ENCODE assay signal across 14 mouse cellular contexts in genomic region chr2:178154129-178154528, GRCm38 (mm10). TPM values are rescaled to one million over a fixed set of nuclear protein-coding genes. Genes with fewer than 3 reads are reported as not detected.
DNase-seq lines count a peak whose midpoint lies in the region; ATAC-seq and TF ChIP-seq lines count a peak whose summit lies in the region.
"Had no signal": no experiment of that assay in that cellular context is flagged by ENCODE, and none has a peak within 500 bp of the region (broad histone marks: within the 10 kb centered on the region; RNA-seq: fewer than 3 reads in every experiment).

No protein-coding gene starts in this region.

- H3K4me1 ChIP-seq in cortical plate, adult 2 months (ENCODE audit: control insufficient read depth, insufficient read depth, low read length): peaks cover 31% of the 10 kb centered on the region
- H3K4me1 ChIP-seq in hindbrain, embryonic 12.5 days: peaks cover 12% of the 10 kb centered on the region; the same call in 1 of the 2 replicates
- H3K4me1 ChIP-seq in midbrain, postnatal 0 days (ENCODE audit: insufficient read depth, low read length): peaks cover 9% of the 10 kb centered on the region; the same call in 1 of the 2 replicates
- H3K4me1 ChIP-seq: intestine, embryonic 15.5 days; lung, embryonic 15.5 days had no signal

- 0 out of 2 replicates have a peak, but pooled peaks have one; percentile 23 for ATAC-seq in hindbrain, embryonic 12.5 days (ENCODE audit: low FRiP score)
- no peak for ATAC-seq in midbrain, postnatal 0 days (ENCODE audit: low FRiP score)

- H3K27me3 ChIP-seq in hindbrain, embryonic 12.5 days: no peaks in the 10 kb centered on the region
- no peaks in the 10 kb centered on the region for H3K27me3 ChIP-seq in midbrain, postnatal 0 days (ENCODE audit: insufficient read depth, low read length)
- H3K27me3 ChIP-seq: intestine, embryonic 15.5 days; lung, embryonic 15.5 days had no signal

- no peaks in the 10 kb centered on the region for H3K36me3 ChIP-seq in hindbrain, embryonic 12.5 days
- 0 out of 2 replicates have a peak, but pooled peaks cover 6% of the 10 kb centered on the region for H3K36me3 ChIP-seq in midbrain, postnatal 0 days (ENCODE audit: insufficient read depth, low read length)
- H3K36me3 ChIP-seq: intestine, embryonic 15.5 days; lung, embryonic 15.5 days had no signal

- WGBS in hindbrain, embryonic 12.5 days: 48% methylated on average over 5 of the region's 5 CpGs
- 35% methylated on average over 5 of the region's 5 CpGs for WGBS in midbrain, postnatal 0 days

- H3K9me3 ChIP-seq in hindbrain, embryonic 12.5 days (replicated peaks): no peaks in the 10 kb centered on the region
- H3K9me3 ChIP-seq in midbrain, postnatal 0 days (ENCODE audit: low read length): no peaks in the 10 kb centered on the region
- H3K9me3 ChIP-seq: intestine, embryonic 15.5 days; lung, embryonic 15.5 days had no signal

- no peak for TF ChIP-seq CTCF in cortical plate, adult 2 months (IDR thresholded peaks at IDR 0.05; ENCODE audit: extremely low read depth, insufficient read depth, low read length)
- TF ChIP-seq CTCF in midbrain, postnatal 0 days (IDR thresholded peaks at IDR 0.05): peak; percentile 21

- no peak overlapping the region for H3K4me2 ChIP-seq in hindbrain, embryonic 12.5 days (replicated peaks)
- no peak overlapping the region for H3K4me2 ChIP-seq in midbrain, postnatal 0 days (ENCODE audit: low read depth, low read length, poor library complexity, severe bottlenecking)
- H3K4me2 ChIP-seq: intestine, embryonic 15.5 days; liver, embryonic 11.5 days; lung, embryonic 15.5 days had no signal

- H3K27ac ChIP-seq in cortical plate, adult 2 months (ENCODE audit: insufficient read depth, low read length): 0 out of 2 replicates have a peak overlapping the region, but pooled peaks have one; percentile 46
- H3K27ac ChIP-seq in hindbrain, embryonic 12.5 days: peak overlapping the region; percentile 75
- H3K27ac ChIP-seq in midbrain, postnatal 0 days (ENCODE audit: low read depth, low read length): peak overlapping the region; percentile 75
- H3K27ac ChIP-seq: intestine, embryonic 15.5 days; lung, embryonic 15.5 days had no signal

- DNase-seq in layer of hippocampus, adult 11-12 months (ENCODE audit: low spot score): peak; percentile 37
- DNase-seq in layer of hippocampus, adult 8-10 months (ENCODE audit: low spot score in 2 of 2): no peak
- no peak for DNase-seq in midbrain, postnatal 0 days (ENCODE audit: low spot score)
- DNase-seq in thymus, postnatal 4 days: no peak
- no peak for DNase-seq in thymus, postnatal 14 days
- DNase-seq: heart, adult 11 months; kidney, postnatal 36 days had no signal

- no peak overlapping the region for H3K9ac ChIP-seq in hindbrain, embryonic 12.5 days
- no peak overlapping the region for H3K9ac ChIP-seq in midbrain, postnatal 0 days (replicated peaks; ENCODE audit: low read length, poor library complexity, severe bottlenecking)
- H3K9ac ChIP-seq: intestine, embryonic 15.5 days; lung, embryonic 15.5 days had no signal

- no peak overlapping the region for H3K4me3 ChIP-seq in cortical plate, adult 2 months (ENCODE audit: insufficient read depth, low read length)
- H3K4me3 ChIP-seq in hindbrain, embryonic 12.5 days: no peak overlapping the region
- H3K4me3 ChIP-seq in midbrain, postnatal 0 days (ENCODE audit: low read depth, low read length): no peak overlapping the region
- H3K4me3 ChIP-seq: intestine, embryonic 15.5 days; lung, embryonic 15.5 days had no signal

- no peak for TF ChIP-seq POLR2A in cortical plate, adult 2 months (IDR thresholded peaks at IDR 0.05; ENCODE audit: extremely low read depth, insufficient read depth, low read length)

RNA-seq across cellular contexts. Expression of gene Phactr3, which starts 35.4 kb away (rescaled TPM):
- total RNA-seq in layer of hippocampus, adult 8-10 months (2022): 100 to 1,000 TPM; 123 to 135 (median 125) TPM
- polyA plus RNA-seq in cortical plate, adult 2 months (2012; rRNA removed): 135 and 136 TPM in 2 replicates
- 17.4 and 20.9 TPM in 2 replicates for polyA plus RNA-seq in hindbrain, embryonic 12.5 days (2016; fragmentation: Nextera tagmentation; extraction: Ambion mirVana)
- total RNA-seq in midbrain, postnatal 0 days (2014; rRNA removed): 105 and 130 TPM in 2 replicates
- polyA plus RNA-seq in midbrain, postnatal 0 days (2015; fragmentation: Nextera tagmentation; extraction: Ambion mirVana): 94.2 and 96.5 TPM in 2 replicates
- total RNA-seq: megakaryocyte, adult 5-6 weeks had no signal
- polyA plus RNA-seq: C2C12 had no signal
